Mouse (Mus musculus): ENCODE measurements around the gene Hpgds.

GRCm38 (mm10) chr6:65146363-65146762 is 1.7 kb upstream of the Hpgds start:
- TF ChIP-seq CTCF (conservative IDR thresholded peaks at IDR 0.05; ENCODE audit: low read length) (no peak), POU5F1 (IDR thresholded peaks at IDR 0.05; ENCODE audit: borderline replicate concordance, low read length) (no peak)
